Mouse (Mus musculus) spleen, adult 2 months (tissue): ENCODE results near the gene Nsmce4a.

Experiments used
- CTCF ChIP-seq: fragments of 200-500 bp; IDR thresholded peaks from 2 replicates; pipeline ENCODE4 v1.5.1; 2011; ENCODE audit warnings: mild to moderate bottlenecking, inconsistent platforms; ENCODE audit not compliant: insufficient read depth, insufficient read length, insufficient replicate concordance; ENCODE audit errors: extremely low read depth
- POLR2A ChIP-seq: fragments of 200-500 bp; IDR thresholded peaks from 2 replicates; pipeline ENCODE4 v1.6.1; 2011; ENCODE audit warnings: low read depth, low read length, inconsistent platforms

- TF ChIP-seq POLR2A, result no peak
- TF ChIP-seq CTCF, result no peak
Measured at GRCm38 (mm10) chr7:130518213-130519095, 54.5 kb downstream of the Nsmce4a start.
